Mouse (Mus musculus): Measurements from ENCODE around the gene Inhbe.

GRCm38 (mm10) chr10:127318009-127318408 lies 36.2 kb downstream of the Inhbe start:
- no peak for TF ChIP-seq CTCF (IDR thresholded peaks at IDR 0.05; ENCODE audit: low read depth, low read length)
- no peak for TF ChIP-seq POLR2A (IDR thresholded peaks at IDR 0.05; ENCODE audit: insufficient read depth, low read length)
